Mouse (Mus musculus) forebrain, embryonic 14.5 days (tissue): ENCODE measurements around the gene Cd55. TPM values are rescaled to one million over a fixed set of nuclear protein-coding genes. Genes with fewer than 3 reads are reported as not detected.
A peak's percentile ranks its signal among the peaks of the same experiment; 100 is the strongest.

ENCODE experiments used
- ATAC-seq: fragments of 200-750 bp; cut with Nextera tagmentation; 2 replicates; pipeline ENCODE4 v1.8.0; 2017; ENCODE audit warnings: mild to moderate bottlenecking, moderate library complexity
- DNase-seq: peaks from one replicate; pipeline ENCODE4 v3.0.0-alpha.2; 2015; ENCODE audit warnings: low spot score
- H3K27ac ChIP-seq: fragments of 300-500 bp; sonication (generic); 2 replicates; pipeline ENCODE4 v1.5.1; 2014; ENCODE audit warnings: low read depth, mild to moderate bottlenecking, control low read depth, low read length, moderate library complexity
- H3K27me3 ChIP-seq: fragments of 300-500 bp; sonication (generic); replicated peaks from 2 replicates; pipeline ENCODE4 v1.6.1; 2014; ENCODE audit warnings: low read length, control low read depth, mixed read lengths; ENCODE audit not compliant: control insufficient read depth, insufficient read depth
- H3K36me3 ChIP-seq: fragments of 300-500 bp; sonication (generic); 2 replicates; pipeline ENCODE4 v1.6.1; 2014; ENCODE audit warnings: low read length, control low read depth; ENCODE audit not compliant: control insufficient read depth, insufficient read depth
- H3K4me1 ChIP-seq: fragments of 300-500 bp; sonication (generic); 2 replicates; pipeline ENCODE4 v1.6.1; 2014; ENCODE audit warnings: antibody characterized with exemption, low read length, control low read depth; ENCODE audit not compliant: control insufficient read depth, insufficient read depth
- H3K4me2 ChIP-seq: fragments of 300-500 bp; sonication (generic); 2 replicates; pipeline ENCODE4 v1.6.1; 2014; ENCODE audit warnings: mild to moderate bottlenecking, control low read depth, low read length
- H3K4me3 ChIP-seq: fragments of 300-500 bp; sonication (generic); 2 replicates; pipeline ENCODE4 v1.5.1; 2014; ENCODE audit warnings: low read depth, low read length, control low read depth
- H3K9ac ChIP-seq: fragments of 300-500 bp; sonication (generic); 2 replicates; pipeline ENCODE4 v1.6.1; 2014; ENCODE audit warnings: mild to moderate bottlenecking, low read length, control low read depth, moderate library complexity
- H3K9me3 ChIP-seq: fragments of 300-500 bp; sonication (generic); replicated peaks from 2 replicates; pipeline ENCODE4 v1.6.1; 2016; ENCODE audit warnings: low read length, control low read depth, mixed read lengths; ENCODE audit not compliant: control insufficient read depth
- WGBS: fragments of 180-500 bp; shearing (Covaris S2); extraction: QIAGEN DNeasy Blood & Tissue Kit; methylation state at CpG from one replicate; pipeline ENCODE4 v1.1.7; 2014; 5-methylcytosine and 5-hydroxymethylcytosine counted together
- polyA plus RNA-seq: library from polyadenylated mRNA; unstranded; fragments of >200 nt; fragmentation: Nextera tagmentation; extraction: Ambion mirVana; gene quantifications from 2 replicates; pipeline ENCODE4 v1.2.1, GENCODE M21; 2014

Cd55 gene
- polyA plus RNA-seq, 1 experiment from 2014 or later, result 3.3 TPM

DNA sequence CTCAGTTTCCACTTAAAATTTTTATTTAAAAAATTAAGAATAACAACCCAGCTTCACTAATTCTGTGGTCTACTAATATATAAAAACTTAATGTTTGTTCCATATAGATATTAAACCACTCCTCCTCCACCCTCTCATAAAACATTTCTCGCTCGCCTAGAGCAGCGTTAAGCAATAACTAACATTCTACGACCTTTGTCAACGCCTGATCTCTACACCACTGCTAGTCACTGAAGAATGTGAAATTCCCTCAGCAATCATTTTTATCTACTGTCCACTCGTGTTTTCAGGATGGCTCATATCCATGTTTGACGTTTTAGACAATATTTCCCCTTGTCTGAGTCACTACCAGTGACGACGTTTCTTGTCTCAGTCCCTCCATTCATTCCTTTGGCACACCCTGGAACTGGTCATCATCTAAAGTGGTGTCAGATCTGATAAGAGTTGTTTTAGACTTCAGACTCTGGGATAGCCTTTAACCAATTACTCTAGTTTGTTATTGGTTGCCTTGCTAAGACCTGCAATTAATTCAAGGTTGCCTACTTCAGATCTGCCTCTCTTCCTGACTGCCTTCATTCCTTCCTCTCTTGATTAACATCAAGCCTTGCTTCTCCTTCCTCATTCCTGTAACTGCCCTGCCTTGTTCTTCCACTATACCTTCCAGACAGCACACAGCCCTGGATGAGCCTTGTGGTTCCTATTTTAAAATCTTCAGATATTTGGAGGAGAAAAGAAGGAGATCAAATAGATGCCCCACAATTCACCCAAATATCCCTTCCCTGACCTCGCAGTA is 23.5 kb upstream of the Cd55 start:
- ATAC-seq (no peak), DNase-seq (no peak)
- Histone ChIP-seq H3K9ac (no peak overlapping the region), H3K4me1 (no peaks in the 10 kb centered on the region), H3K4me2 (no peak overlapping the region), H3K27ac (no peak overlapping the region), H3K27me3 (no peaks in the 10 kb centered on the region), H3K9me3 (no peaks in the 10 kb centered on the region; the same call in 1 of the 2 replicates), H3K36me3 (no peaks in the 10 kb centered on the region), H3K4me3 (no peak overlapping the region)
- 90% methylated on average over 10 of the region's 10 CpGs for WGBS

DNA sequence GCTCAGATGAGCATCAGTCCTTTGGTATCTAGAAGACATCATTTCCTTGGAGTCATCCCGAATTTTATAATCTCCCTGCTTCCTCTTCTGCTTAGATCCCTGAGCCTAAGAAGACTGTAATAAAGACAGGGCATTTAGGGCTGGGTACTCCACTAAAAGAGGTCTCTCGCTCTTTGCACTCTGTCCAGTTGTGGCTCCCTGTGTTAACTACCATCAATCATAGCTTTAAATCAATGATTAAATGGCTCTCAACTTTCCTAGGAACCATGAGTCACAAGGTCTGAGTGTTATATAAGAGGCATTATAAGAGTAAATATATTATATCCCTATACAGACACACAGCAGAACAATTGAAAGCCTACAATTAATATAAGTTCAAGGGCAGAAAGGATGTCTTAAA is 22.8 kb upstream of the Cd55 start:
- Histone ChIP-seq H3K4me1 (no peaks in the 10 kb centered on the region), H3K36me3 (no peaks in the 10 kb centered on the region), H3K9me3 (no peaks in the 10 kb centered on the region; the same call in 1 of the 2 replicates), H3K27me3 (no peaks in the 10 kb centered on the region), H3K27ac (no peak overlapping the region), H3K4me3 (no peak overlapping the region), H3K9ac (no peak overlapping the region), H3K4me2 (no peak overlapping the region)
- 79% methylated on average over 2 of the region's 2 CpGs for WGBS
- DNase-seq (no peak), ATAC-seq (no peak)

DNA sequence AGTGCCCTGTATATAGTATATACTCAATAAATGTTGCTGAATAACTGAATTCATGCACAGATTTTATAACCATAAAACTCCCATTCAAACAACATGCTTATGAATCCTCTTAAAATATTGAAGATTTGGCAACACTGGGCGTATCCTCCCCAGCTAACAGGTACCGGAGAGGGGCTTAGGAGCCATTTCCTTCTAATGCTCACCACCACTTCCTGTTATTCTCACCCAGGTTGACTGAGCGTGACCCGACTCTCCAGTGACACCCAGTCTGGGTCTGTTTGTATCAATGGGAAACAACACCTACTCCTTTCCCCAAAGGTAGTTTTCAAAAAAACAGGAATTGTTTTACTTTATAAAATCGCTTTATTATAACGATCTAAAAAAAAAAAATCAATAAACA is 12.4 kb upstream of the Cd55 start:
- Histone ChIP-seq H3K9me3 (no peaks in the 10 kb centered on the region), H3K4me2 (no peak overlapping the region), H3K27ac (no peak overlapping the region), H3K36me3 (no peaks in the 10 kb centered on the region), H3K27me3 (no peaks in the 10 kb centered on the region), H3K4me1 (no peaks in the 10 kb centered on the region), H3K9ac (no peak overlapping the region), H3K4me3 (no peak overlapping the region)
- WGBS, result 93% methylated on average over 6 of the region's 6 CpGs
- DNase-seq, result no peak
- ATAC-seq, result no peak

DNA sequence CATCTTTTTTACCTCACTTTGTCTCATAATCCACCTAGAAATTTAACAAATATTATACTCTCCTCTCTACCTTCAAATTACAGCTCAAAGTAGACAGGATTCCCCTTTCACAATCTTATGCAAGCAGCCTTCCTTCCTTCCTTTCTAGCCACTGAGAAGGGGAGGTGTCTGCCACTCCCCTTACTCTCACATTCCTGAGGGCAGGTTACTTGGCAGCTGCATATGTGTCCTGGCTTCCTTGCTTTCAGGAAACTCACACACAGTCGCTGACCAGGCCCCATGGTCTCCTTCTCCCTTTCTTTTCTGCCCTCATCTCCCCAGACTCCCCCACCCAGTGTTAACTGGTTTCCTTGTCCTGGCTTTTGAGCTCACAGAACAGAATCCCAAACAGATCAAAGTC is 11.7 kb upstream of the Cd55 start:
- Histone ChIP-seq H3K4me3 (no peak overlapping the region), H3K4me2 (no peak overlapping the region)

GRCm38 (mm10) chr1:130470074-130470473 is 7.5 kb upstream of the Cd55 start:
- Histone ChIP-seq H3K36me3 (no peaks in the 10 kb centered on the region), H3K27ac (no peak overlapping the region), H3K27me3 (no peaks in the 10 kb centered on the region), H3K4me1 (no peaks in the 10 kb centered on the region), H3K9me3 (no peaks in the 10 kb centered on the region), H3K9ac (no peak overlapping the region), H3K4me2 (no peak overlapping the region), H3K4me3 (no peak overlapping the region)
- 92% methylated on average over 4 of the region's 4 CpGs for WGBS
- DNase-seq, result no peak
- no peak for ATAC-seq

More for the DNA sequence above, 11.7 kb upstream of the Cd55 start:
- H3K9ac ChIP-seq, result no peak overlapping the region
- no peaks in the 10 kb centered on the region for H3K4me1 ChIP-seq
- no peaks in the 10 kb centered on the region for H3K36me3 ChIP-seq
- no peaks in the 10 kb centered on the region for H3K9me3 ChIP-seq
- H3K27ac ChIP-seq, result no peak overlapping the region
- no peak for DNase-seq
- no peaks in the 10 kb centered on the region for H3K27me3 ChIP-seq
- 28% methylated on average over 1 of the region's 1 CpGs for WGBS
- ATAC-seq, result no peak

DNA sequence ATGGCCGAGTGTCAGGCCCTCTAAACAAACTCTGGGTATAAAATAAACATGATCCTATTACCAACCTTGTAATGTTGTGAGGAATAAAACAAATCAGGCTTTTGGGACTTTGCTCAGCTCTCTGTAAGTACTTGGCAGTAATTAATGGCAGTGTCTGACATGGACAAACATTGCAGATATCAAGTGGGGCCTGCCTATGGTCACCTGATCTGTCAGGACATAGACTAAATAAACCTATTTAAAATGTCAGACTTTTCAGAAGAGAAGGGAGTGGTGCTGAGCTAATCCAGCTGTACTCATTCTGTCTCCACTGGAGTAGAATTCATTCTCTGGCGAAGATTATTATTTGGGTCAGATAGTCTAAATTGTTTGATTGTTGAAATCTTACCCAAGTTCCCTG is 4.9 kb upstream of the Cd55 start:
- Histone ChIP-seq H3K27me3 (no peaks in the 10 kb centered on the region), H3K36me3 (no peaks in the 10 kb centered on the region), H3K9me3 (no peaks in the 10 kb centered on the region), H3K27ac (no peak overlapping the region), H3K4me3 (no peak overlapping the region), H3K4me1 (no peaks in the 10 kb centered on the region), H3K4me2 (no peak overlapping the region), H3K9ac (no peak overlapping the region)
- 83% methylated on average over 2 of the region's 2 CpGs for WGBS
- DNase-seq (no peak), ATAC-seq (no peak)

DNA sequence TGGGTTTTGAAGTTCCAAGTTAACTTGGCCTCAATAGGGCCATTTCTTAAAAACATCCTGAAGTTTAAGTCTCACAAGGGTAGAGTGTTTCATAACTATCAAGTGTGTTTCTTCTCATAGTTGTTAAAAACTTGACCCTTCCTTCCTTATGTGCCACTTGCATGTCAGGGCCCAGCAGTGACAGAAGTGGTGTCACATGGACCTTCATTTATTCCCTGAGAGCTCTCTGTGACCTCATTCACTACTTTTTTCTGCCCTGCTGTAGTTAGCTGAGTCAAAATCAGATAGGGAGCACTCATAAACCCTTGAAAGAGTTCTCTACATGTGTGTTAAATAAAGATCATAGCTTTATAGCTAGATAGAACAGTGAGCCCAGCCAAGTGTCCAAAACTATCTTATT is 1.6 kb upstream of the Cd55 start:
- Histone ChIP-seq H3K4me3 (no peak overlapping the region), H3K27ac (no peak overlapping the region), H3K36me3 (no peaks in the 10 kb centered on the region), H3K4me2 (no peak overlapping the region), H3K4me1 (no peaks in the 10 kb centered on the region), H3K9ac (no peak overlapping the region), H3K9me3 (no peaks in the 10 kb centered on the region), H3K27me3 (no peaks in the 10 kb centered on the region)
- ATAC-seq, result no peak
- no peak for DNase-seq

DNA sequence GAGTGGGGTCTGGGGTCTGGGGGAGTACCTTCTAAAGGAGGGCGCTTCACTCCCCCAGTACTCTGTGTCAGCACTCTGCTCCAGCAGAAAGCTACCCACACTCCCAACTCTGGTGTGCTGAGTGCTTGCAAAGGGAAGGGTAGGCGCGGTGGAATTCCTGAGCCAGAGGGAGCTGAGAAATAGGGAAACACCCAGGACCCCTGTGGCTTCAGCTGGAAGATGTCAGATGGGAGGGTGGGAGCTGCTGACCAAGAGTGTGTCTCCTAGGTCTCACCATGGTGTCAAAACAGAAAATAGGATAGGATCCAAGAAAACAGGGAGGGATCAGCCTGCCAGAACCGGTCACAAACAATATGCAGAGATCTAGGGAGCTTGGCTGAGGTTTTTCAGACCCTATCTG is 323 bp upstream of the Cd55 start:
- peak; percentile 43 for DNase-seq
- Histone ChIP-seq H3K4me3 (peak overlapping the region; percentile 56), H3K4me2 (peak overlapping the region; percentile 83), H3K36me3 (no peaks in the 10 kb centered on the region), H3K27me3 (no peaks in the 10 kb centered on the region), H3K27ac (no peak overlapping the region), H3K9me3 (no peaks in the 10 kb centered on the region), H3K9ac (peak overlapping the region; percentile 73), H3K4me1 (no peaks in the 10 kb centered on the region)
- peak; percentile 81 for ATAC-seq
- 6% methylated on average over 4 of the region's 4 CpGs for WGBS

DNA sequence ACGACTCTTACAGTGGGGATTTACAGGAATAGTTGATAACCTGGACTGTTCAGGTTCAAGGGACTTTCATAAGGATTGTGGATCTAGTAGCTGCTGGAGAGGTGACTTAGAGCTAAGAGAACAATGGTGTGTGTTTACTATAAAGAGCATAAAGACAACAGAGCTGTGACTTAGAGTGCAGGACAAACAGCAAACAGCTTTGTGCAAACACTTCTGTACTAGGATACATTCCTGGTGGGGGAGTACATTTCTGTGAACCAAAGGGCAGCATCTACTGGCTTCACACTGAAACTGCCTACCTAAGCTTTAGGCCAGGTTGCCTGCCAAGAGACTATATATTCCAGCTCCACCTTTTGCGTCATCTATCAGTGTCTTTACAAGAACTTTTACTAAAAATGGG is 7.4 kb downstream of the Cd55 start:
- H3K36me3 ChIP-seq, result no peaks in the 10 kb centered on the region
- no peak overlapping the region for H3K9ac ChIP-seq
- no peaks in the 10 kb centered on the region for H3K27me3 ChIP-seq
- DNase-seq (no peak), ATAC-seq (no peak)
- no peak overlapping the region for H3K4me3 ChIP-seq
- 92% methylated on average over 2 of the region's 2 CpGs for WGBS
- no peaks in the 10 kb centered on the region for H3K9me3 ChIP-seq
- H3K27ac ChIP-seq, result no peak overlapping the region
- H3K4me2 ChIP-seq, result no peak overlapping the region
- H3K4me1 ChIP-seq, result no peaks in the 10 kb centered on the region
